32 mouse cellular contexts compared by ENCODE assay signal in genomic region chr9:123937989-123938388, GRCm38 (mm10). TPM values are rescaled to one million over a fixed set of nuclear protein-coding genes. Genes with fewer than 3 reads are reported as not detected.
A peak's percentile ranks its signal among the peaks of the same experiment; 100 is the strongest.
DNase-seq lines count a peak whose midpoint lies in the region; ATAC-seq lines count a peak whose summit lies in the region.
"Had no signal": no experiment of that assay in that cellular context is flagged by ENCODE, and none has a peak within 500 bp of the region (broad histone marks: within the 10 kb centered on the region; RNA-seq: fewer than 3 reads in every experiment).

No protein-coding gene starts in this region.

- H3K9ac ChIP-seq in hindbrain, embryonic 11.5 days (ENCODE audit: low read depth, low read length) = no peak overlapping the region
- H3K9ac ChIP-seq: embryonic facial prominence, embryonic 12.5 days; forebrain, embryonic 13.5 days; intestine, embryonic 15.5 days; limb, embryonic 12.5 days; liver, embryonic 14.5 days; neural tube, embryonic 13.5 days had no signal

- H3K9me3 ChIP-seq in hindbrain, embryonic 11.5 days (ENCODE audit: control insufficient read depth, low read length) = no peaks in the 10 kb centered on the region
- H3K9me3 ChIP-seq: embryonic facial prominence, embryonic 12.5 days; forebrain, embryonic 13.5 days; hindbrain, embryonic 10.5 days; intestine, embryonic 15.5 days; limb, embryonic 12.5 days; neural tube, embryonic 13.5 days had no signal

- no peak overlapping the region for H3K4me2 ChIP-seq in hindbrain, embryonic 11.5 days (replicated peaks; ENCODE audit: low read depth, low read length)
- H3K4me2 ChIP-seq: embryonic facial prominence, embryonic 12.5 days; forebrain, embryonic 13.5 days; intestine, embryonic 15.5 days; limb, embryonic 12.5 days; midbrain, embryonic 11.5 days; neural tube, embryonic 13.5 days had no signal

- no peaks in the 10 kb centered on the region for H3K4me1 ChIP-seq in hindbrain, embryonic 11.5 days (replicated peaks; ENCODE audit: control insufficient read depth, insufficient read depth, low read length)
- H3K4me1 ChIP-seq: embryonic facial prominence, embryonic 12.5 days; forebrain, embryonic 13.5 days; hindbrain, embryonic 10.5 days; intestine, embryonic 15.5 days; limb, embryonic 12.5 days; neural tube, embryonic 13.5 days had no signal

- WGBS in hindbrain, embryonic 11.5 days = 93% methylated on average over 2 of the region's 2 CpGs

- no peaks in the 10 kb centered on the region for H3K27me3 ChIP-seq in hindbrain, embryonic 11.5 days (ENCODE audit: control insufficient read depth, insufficient read depth, low read length)
- H3K27me3 ChIP-seq: embryonic facial prominence, embryonic 12.5 days; forebrain, embryonic 13.5 days; intestine, embryonic 15.5 days; limb, embryonic 12.5 days; neural tube, embryonic 13.5 days had no signal

- no peak for ATAC-seq in hindbrain, embryonic 11.5 days (ENCODE audit: low FRiP score)
- ATAC-seq: forebrain, embryonic 13.5 days; intestine, embryonic 15.5 days; Patski had no signal

- no peak overlapping the region for H3K27ac ChIP-seq in hindbrain, embryonic 11.5 days (ENCODE audit: low read depth, low read length)
- H3K27ac ChIP-seq: embryonic facial prominence, embryonic 12.5 days; forebrain, embryonic 13.5 days; heart, adult 2 months; hindbrain, embryonic 10.5 days; intestine, embryonic 15.5 days; left cerebral cortex, adult 2 months; limb, embryonic 12.5 days; liver, embryonic 14.5 days; neural tube, embryonic 13.5 days; stomach, postnatal 0 days had no signal

- no peaks in the 10 kb centered on the region for H3K36me3 ChIP-seq in hindbrain, embryonic 11.5 days (ENCODE audit: control insufficient read depth, insufficient read depth, low read length)
- H3K36me3 ChIP-seq: embryonic facial prominence, embryonic 12.5 days; hindbrain, embryonic 10.5 days; intestine, embryonic 15.5 days; limb, embryonic 12.5 days; neural tube, embryonic 13.5 days had no signal

- DNase-seq in lung, postnatal 36 days = peak; percentile 43
- no peak for DNase-seq in lung, postnatal 14 days
- DNase-seq in T-cell, adult 2 months (ENCODE audit: low spot score) = peak; percentile 69
- peak; percentile 86 for DNase-seq in induced T-regulatory cell, adult 2 months (ENCODE audit: low read depth)
- DNase-seq in natural killer cell, adult 2 months (ENCODE audit: low spot score in 2 of 2) = peak; percentile 47 to 64
- no peak for DNase-seq in hindbrain, embryonic 11.5 days (ENCODE audit: low spot score)
- DNase-seq in heart, postnatal 10 days = no peak
- no peak for DNase-seq in kidney, adult 9 months
- DNase-seq: B cell, adult 2 months; cerebellum, adult 9-11 months; heart, adult 2 months; kidney, postnatal 4 days; layer of hippocampus, adult 9-11 months; thymus, postnatal 14 days had no signal

- intact Hi-C loops in heart, postnatal 10 days (cut with DNase I) = no loop called here

- H3K4me3 ChIP-seq in hindbrain, embryonic 11.5 days (ENCODE audit: low read depth, low read length) = no peak overlapping the region
- H3K4me3 ChIP-seq: embryonic facial prominence, embryonic 12.5 days; erythroblast, embryonic 14.5 days; forebrain, embryonic 13.5 days; heart, adult 2 months; hindbrain, embryonic 10.5 days; intestine, embryonic 15.5 days; left cerebral cortex, adult 2 months; limb, embryonic 12.5 days; neural tube, embryonic 13.5 days had no signal

RNA-seq across cellular contexts. Expression of gene Ccr1, which starts 30.5 kb away (rescaled TPM):
- 0.70 and 1.3 TPM in 2 replicates for polyA plus RNA-seq in hindbrain, embryonic 11.5 days (2014; fragmentation: Nextera tagmentation; extraction: Ambion mirVana)
- 1 to 10 TPM; 1.3 to 1.7 TPM for total RNA-seq in heart, postnatal 10 days (2021)
- total RNA-seq: ES-E14 had no signal
- polyA plus RNA-seq: erythroblast, embryonic 14.5 days; Patski had no signal

RNA-seq across cellular contexts. Expression of gene Ccr1l1, which starts 40.2 kb away (rescaled TPM):
- polyA plus RNA-seq in hindbrain, embryonic 11.5 days (2014; fragmentation: Nextera tagmentation; extraction: Ambion mirVana) = not detected in 2 replicates
- not detected for total RNA-seq in heart, postnatal 10 days (2021)
- total RNA-seq: ES-E14; gastrocnemius, adult 8-10 months; heart, adult 2 months; left cerebral cortex, adult 2 months had no signal
- polyA plus RNA-seq: brain, embryonic 14.5 days; embryonic facial prominence, embryonic 12.5 days; erythroblast, embryonic 14.5 days; forebrain, embryonic 13.5 days; frontal cortex, adult 2 months; heart, adult 2 months; heart, embryonic 14.5 days; hindbrain, embryonic 10.5 days; intestine, embryonic 15.5 days; kidney, embryonic 14.5 days; limb, embryonic 12.5 days; midbrain, embryonic 11.5 days; neural tube, embryonic 13.5 days; Patski; stomach, postnatal 0 days had no signal

Comparison
In these comparisons a context has a peak if more than half of its experiments do, and no peak if none do; other contexts are left out.
1. DNase-seq: peak in lung, postnatal 36 days (single experiment), T-cell, adult 2 months (single experiment), induced T-regulatory cell, adult 2 months (single experiment) and natural killer cell, adult 2 months (2 of 2); none in lung, postnatal 14 days (single experiment), hindbrain, embryonic 11.5 days (single experiment), heart, postnatal 10 days (0 of 2) and kidney, adult 9 months (single experiment).